Mouse (Mus musculus) testis, adult 2 months (tissue): Measurements from ENCODE around the gene Tmprss13. TPM values are rescaled to one million over a fixed set of nuclear protein-coding genes. Genes with fewer than 3 reads are reported as not detected.

Experiments used
- H3K27ac ChIP-seq: fragments of 200-500 bp; 2 replicates; pipeline ENCODE4 v1.5.1; 2012; ENCODE audit warnings: low read depth, low read length; ENCODE audit not compliant: control insufficient read depth, insufficient read depth
- H3K27me3 ChIP-seq: fragments of 200-500 bp; 2 replicates; pipeline ENCODE4 v1.6.1; 2012; ENCODE audit warnings: mild to moderate bottlenecking, low read length, moderate library complexity; ENCODE audit not compliant: control insufficient read depth, insufficient read depth
- H3K36me3 ChIP-seq: fragments of 200-500 bp; 2 replicates; pipeline ENCODE4 v1.6.1; 2012; ENCODE audit warnings: mild to moderate bottlenecking, low read length; ENCODE audit not compliant: control insufficient read depth, insufficient read depth
- H3K4me1 ChIP-seq: fragments of 200-500 bp; 2 replicates; pipeline ENCODE4 v1.6.1; 2012; ENCODE audit warnings: low read length; ENCODE audit not compliant: control insufficient read depth, insufficient read depth
- H3K4me3 ChIP-seq: fragments of 200-500 bp; 2 replicates; pipeline ENCODE4 v1.5.1; 2012; ENCODE audit warnings: low read depth, mild to moderate bottlenecking, low read length, moderate library complexity, mixed read lengths; ENCODE audit not compliant: control insufficient read depth
- CTCF ChIP-seq: fragments of 200-500 bp; IDR thresholded peaks from 2 replicates; pipeline ENCODE4 v1.5.1; 2012; ENCODE audit warnings: low read depth, mild to moderate bottlenecking, inconsistent platforms, low read length, moderate library complexity; ENCODE audit not compliant: control insufficient read depth, insufficient read depth, insufficient replicate concordance
- POLR2A ChIP-seq: fragments of 200-500 bp; IDR thresholded peaks from 2 replicates; pipeline ENCODE4 v1.6.1; 2012; ENCODE audit warnings: low read depth, mild to moderate bottlenecking, inconsistent platforms, low read length, moderate library complexity; ENCODE audit not compliant: control insufficient read depth
- polyA plus RNA-seq: library from polyadenylated mRNA; depleted of rRNA; stranded (reverse); fragments of >200 nt; gene quantifications from 2 replicates; pipeline ENCODE4 v1.2.3, GENCODE M21; 2012; rRNA removed

The Tmprss13 gene
- polyA plus RNA-seq, result 0.24 and 0.44 TPM in 2 replicates

GRCm38 (mm10) chr9:45318855-45319254 is at the start of gene Tmprss13:
Gene Tmprss13 (plus strand): TSS chr9:45319100.
- Histone ChIP-seq H3K4me1 (no peaks in the 10 kb centered on the region), H3K4me3 (no peak within 1 kb of the TSS), H3K27me3 (no peaks in the 10 kb centered on the region), H3K36me3 (no peaks in the 10 kb centered on the region), H3K27ac (no peak within 1 kb of the TSS)
- TF ChIP-seq CTCF, result no peak
- TF ChIP-seq POLR2A, result no peak

GRCm38 (mm10) chr9:45272213-45272612 is 46.7 kb upstream of the Tmprss13 start:
- peaks cover 5% of the 10 kb centered on the region for H3K4me1 ChIP-seq
- TF ChIP-seq POLR2A (no peak), CTCF (no peak)
- no peaks in the 10 kb centered on the region for H3K27me3 ChIP-seq
- no peaks in the 10 kb centered on the region for H3K36me3 ChIP-seq
- H3K4me3 ChIP-seq, result no peak overlapping the region
- no peak overlapping the region for H3K27ac ChIP-seq

DNA sequence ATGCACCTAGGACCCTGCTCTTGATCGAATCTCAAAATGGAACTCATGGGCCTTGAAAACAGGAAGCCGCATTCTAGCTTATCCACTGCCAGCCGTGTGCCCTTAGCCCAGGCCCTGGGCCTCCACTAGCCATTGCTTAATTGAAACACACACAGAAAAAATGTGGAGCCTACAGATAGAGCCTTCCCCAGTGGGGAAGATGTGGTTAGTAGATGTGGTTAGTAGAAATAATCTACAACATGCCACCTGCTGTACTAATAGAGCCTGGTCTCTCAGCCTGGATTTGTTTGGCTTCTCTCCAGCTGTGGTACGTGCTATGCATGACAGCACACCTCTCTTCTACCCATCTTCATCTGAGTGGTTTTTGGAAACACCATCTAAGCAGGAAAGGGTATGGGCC is 44.7 kb upstream of the Tmprss13 start:
- H3K27ac ChIP-seq, result no peak overlapping the region
- TF ChIP-seq CTCF, result no peak
- TF ChIP-seq POLR2A, result no peak
- no peaks in the 10 kb centered on the region for H3K4me1 ChIP-seq
- no peaks in the 10 kb centered on the region for H3K36me3 ChIP-seq
- H3K4me3 ChIP-seq, result no peak overlapping the region
- H3K27me3 ChIP-seq, result no peaks in the 10 kb centered on the region

DNA sequence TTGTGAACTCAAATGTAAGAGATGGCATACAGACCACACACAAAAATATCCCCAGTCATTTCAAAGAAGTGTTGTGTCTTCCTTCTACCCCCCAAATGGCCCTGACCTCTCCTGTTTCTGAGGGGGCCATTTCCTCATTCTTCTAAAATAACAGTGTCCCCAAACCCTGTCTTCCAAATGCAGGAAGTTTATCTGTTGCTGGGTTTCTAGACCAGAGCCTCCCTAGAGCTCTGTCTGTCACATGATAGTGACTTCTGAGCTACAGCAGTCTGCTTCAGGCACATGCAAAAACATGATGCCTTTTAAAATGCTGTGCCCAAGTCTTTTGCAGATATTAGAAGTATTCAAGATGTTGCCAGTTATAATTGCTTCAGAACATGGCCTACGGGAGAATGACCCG is 44.3 kb upstream of the Tmprss13 start:
- Histone ChIP-seq H3K36me3 (no peaks in the 10 kb centered on the region), H3K27me3 (no peaks in the 10 kb centered on the region), H3K4me3 (no peak overlapping the region), H3K4me1 (no peaks in the 10 kb centered on the region), H3K27ac (no peak overlapping the region)
- TF ChIP-seq CTCF, result no peak
- no peak for TF ChIP-seq POLR2A

DNA sequence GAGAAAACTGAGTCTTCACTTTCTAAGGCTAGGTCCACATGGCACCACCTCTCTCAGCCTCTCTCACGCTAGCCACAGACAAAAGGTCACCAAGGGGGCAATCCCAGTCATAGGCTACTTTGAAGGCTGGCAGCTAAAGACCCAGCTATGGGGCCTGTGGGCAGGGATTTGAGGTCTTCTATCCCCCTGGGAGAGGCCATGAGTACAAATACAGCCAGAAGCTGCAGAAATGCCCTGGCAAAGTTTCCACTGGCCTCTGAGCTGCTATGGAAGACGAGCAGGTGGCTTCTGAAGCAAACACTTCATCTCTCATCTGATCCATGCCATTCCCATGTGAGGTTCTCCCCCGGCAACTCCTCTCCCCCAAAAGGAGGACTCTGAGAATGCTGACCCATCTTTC is 38.8 kb upstream of the Tmprss13 start:
- no peak overlapping the region for H3K4me3 ChIP-seq
- H3K27ac ChIP-seq, result no peak overlapping the region
- H3K36me3 ChIP-seq, result no peaks in the 10 kb centered on the region
- no peaks in the 10 kb centered on the region for H3K4me1 ChIP-seq
- TF ChIP-seq CTCF (no peak), POLR2A (no peak)
- H3K27me3 ChIP-seq, result no peaks in the 10 kb centered on the region

GRCm38 (mm10) chr9:45280891-45281290 is 38.0 kb upstream of the Tmprss13 start:
- Histone ChIP-seq H3K4me3 (no peak overlapping the region), H3K27ac (no peak overlapping the region), H3K4me1 (no peaks in the 10 kb centered on the region), H3K27me3 (no peaks in the 10 kb centered on the region), H3K36me3 (no peaks in the 10 kb centered on the region)
- TF ChIP-seq CTCF (no peak), POLR2A (no peak)

GRCm38 (mm10) chr9:45282466-45282865 is 36.4 kb upstream of the Tmprss13 start:
- Histone ChIP-seq H3K27ac (no peak overlapping the region), H3K36me3 (no peaks in the 10 kb centered on the region), H3K4me1 (no peaks in the 10 kb centered on the region), H3K4me3 (no peak overlapping the region), H3K27me3 (no peaks in the 10 kb centered on the region)
- TF ChIP-seq CTCF, result no peak
- TF ChIP-seq POLR2A, result no peak

DNA sequence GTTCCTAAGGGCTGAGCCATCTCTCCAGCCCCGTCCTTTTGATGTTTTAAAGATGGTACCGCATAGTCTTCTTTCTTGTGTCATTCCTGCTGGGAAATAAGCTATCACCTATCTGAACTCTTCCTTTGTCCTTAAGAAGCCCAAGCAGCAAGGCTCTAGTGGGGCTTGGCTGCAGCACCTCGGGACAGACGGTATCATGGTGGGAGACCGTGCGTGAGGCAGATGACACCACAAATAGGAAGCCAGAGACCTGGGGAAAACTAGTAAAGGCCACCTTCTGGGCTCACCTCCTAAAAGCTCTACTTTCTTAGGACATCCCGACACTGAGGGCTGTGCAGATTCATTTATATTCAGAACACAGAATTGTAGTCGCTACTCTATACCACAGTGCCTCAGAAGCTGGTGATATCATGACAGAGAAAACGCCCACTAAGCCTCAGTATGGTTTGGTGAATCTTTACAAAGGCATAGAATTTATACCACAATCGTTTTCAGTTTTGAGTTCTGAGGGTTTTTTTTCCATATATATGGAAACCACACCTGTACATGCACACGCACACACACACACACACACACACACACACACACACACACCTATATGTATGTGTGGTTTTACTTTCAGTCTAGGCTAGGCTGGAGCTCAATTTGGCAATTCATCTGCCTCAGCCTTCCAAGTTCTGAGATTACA is 27.3 kb upstream of the Tmprss13 start:
- Histone ChIP-seq H3K27ac (no peak overlapping the region), H3K36me3 (no peaks in the 10 kb centered on the region), H3K4me3 (no peak overlapping the region), H3K4me1 (no peaks in the 10 kb centered on the region), H3K27me3 (no peaks in the 10 kb centered on the region)
- TF ChIP-seq CTCF (no peak), POLR2A (no peak)
